Mouse (Mus musculus) lung, postnatal 0 days (tissue): ENCODE results near the gene Myl12a. TPM values are rescaled to one million over a fixed set of nuclear protein-coding genes. Genes with fewer than 3 reads are reported as not detected.

Experiments
- ATAC-seq: fragments of 200-750 bp; cut with Nextera tagmentation; 2 replicates; pipeline ENCODE4 v1.8.0; 2017; ENCODE audit warnings: moderate library complexity
- DNase-seq: peaks from one replicate; pipeline ENCODE4 v3.0.0-alpha.2; 2016; ENCODE audit warnings: low spot score
- H3K27ac ChIP-seq: fragments of 300-500 bp; sonication (generic); 2 replicates; pipeline ENCODE4 v1.5.1; 2014; ENCODE audit warnings: antibody characterized with exemption, mild to moderate bottlenecking, low read length, mixed read lengths
- H3K27me3 ChIP-seq: fragments of 300-500 bp; sonication (generic); replicated peaks from 2 replicates; pipeline ENCODE4 v1.6.1; 2014; ENCODE audit warnings: low read length, mixed read lengths; ENCODE audit not compliant: insufficient read depth
- H3K36me3 ChIP-seq: fragments of 300-500 bp; sonication (generic); 2 replicates; pipeline ENCODE4 v1.6.1; 2014; ENCODE audit warnings: low read length, mixed read lengths; ENCODE audit not compliant: insufficient read depth
- H3K4me1 ChIP-seq: fragments of 300-500 bp; sonication (generic); 2 replicates; pipeline ENCODE4 v1.6.1; 2014; ENCODE audit warnings: antibody characterized with exemption, low read depth, low read length, mixed read lengths; ENCODE audit not compliant: insufficient read depth
- H3K4me2 ChIP-seq: fragments of 300-500 bp; sonication (generic); replicated peaks from 2 replicates; pipeline ENCODE4 v1.6.1; 2014; ENCODE audit warnings: low read depth, mild to moderate bottlenecking, low read length, moderate library complexity, mixed read lengths
- H3K4me3 ChIP-seq: fragments of 300-500 bp; sonication (generic); 2 replicates; pipeline ENCODE4 v1.5.1; 2014; ENCODE audit warnings: low read depth, low read length
- H3K9ac ChIP-seq: fragments of 300-500 bp; sonication (generic); replicated peaks from 2 replicates; pipeline ENCODE4 v1.6.1; 2014; ENCODE audit warnings: low read depth, mild to moderate bottlenecking
- H3K9me3 ChIP-seq: fragments of 300-500 bp; sonication (generic); 2 replicates; pipeline ENCODE4 v1.6.1; 2016; ENCODE audit warnings: low read length, mixed read lengths
- CTCF ChIP-seq: IDR thresholded peaks from 2 replicates; pipeline ENCODE4 v1.5.1; 2016; ENCODE audit warnings: antibody characterized with exemption, mild to moderate bottlenecking
- EP300 ChIP-seq: IDR thresholded peaks from 2 replicates; pipeline ENCODE4 v1.6.1; 2016; ENCODE audit warnings: antibody characterized with exemption, mild to moderate bottlenecking, control low read depth
- WGBS: fragments of 180-500 bp; shearing (Covaris S2); extraction: QIAGEN DNeasy Blood & Tissue Kit; methylation state at CpG from one replicate; pipeline ENCODE4 v1.1.7; 2014; 5-methylcytosine and 5-hydroxymethylcytosine counted together
- polyA plus RNA-seq: library from polyadenylated mRNA; unstranded; fragments of >200 nt; fragmentation: Nextera tagmentation; extraction: Ambion mirVana; gene quantifications from 2 replicates; pipeline ENCODE4 v1.2.1, GENCODE M21; 2015

The Myl12a gene
- polyA plus RNA-seq, 1 experiment from 2014 or later: 1,283 TPM

- 36% methylated on average over 12 of the region's 12 CpGs for WGBS
- Histone ChIP-seq H3K4me2 (no peak overlapping the region), H3K4me1 (peaks cover 3% of the 10 kb centered on the region; the same call in 1 of the 2 replicates), H3K9me3 (no peaks in the 10 kb centered on the region), H3K27me3 (no peaks in the 10 kb centered on the region), H3K9ac (no peak overlapping the region), H3K27ac (peak overlapping the region; percentile 63), H3K4me3 (no peak overlapping the region), H3K36me3 (no peaks in the 10 kb centered on the region)
- DNase-seq: peak; percentile 78
- peak; percentile 90 for ATAC-seq
- TF ChIP-seq EP300: peak; percentile 93
- TF ChIP-seq CTCF: no peak
These were observed 37.3 kb upstream of the Myl12a start for GRCm38 (mm10) chr17:71039851-71040581.

- DNase-seq (no peak), ATAC-seq (no peak)
- Histone ChIP-seq H3K27me3 (no peaks in the 10 kb centered on the region), H3K9ac (no peak overlapping the region), H3K4me1 (peaks cover 3% of the 10 kb centered on the region; the same call in 1 of the 2 replicates), H3K9me3 (no peaks in the 10 kb centered on the region), H3K36me3 (no peaks in the 10 kb centered on the region), H3K4me2 (no peak overlapping the region), H3K27ac (no peak overlapping the region), H3K4me3 (no peak overlapping the region)
- TF ChIP-seq EP300 (no peak), CTCF (no peak)
- WGBS: 68% methylated on average over 5 of the region's 5 CpGs
These were observed 36.1 kb upstream of the Myl12a start for GRCm38 (mm10) chr17:71038812-71039211.

GRCm38 (mm10) chr17:71037188-71037587, 34.5 kb upstream of the Myl12a start:
- 53% methylated on average over 7 of the region's 7 CpGs for WGBS
- no peaks in the 10 kb centered on the region for H3K9me3 ChIP-seq
- DNase-seq: peak; percentile 31
- H3K4me1 ChIP-seq: peaks cover 3% of the 10 kb centered on the region; the same call in 1 of the 2 replicates
- peak; percentile 54 for ATAC-seq
- H3K4me2 ChIP-seq: no peak overlapping the region
- H3K4me3 ChIP-seq: no peak overlapping the region
- H3K9ac ChIP-seq: no peak overlapping the region
- H3K36me3 ChIP-seq: no peaks in the 10 kb centered on the region
- TF ChIP-seq EP300: no peak
- TF ChIP-seq CTCF: no peak
- H3K27ac ChIP-seq: no peak overlapping the region
- H3K27me3 ChIP-seq: no peaks in the 10 kb centered on the region

- Histone ChIP-seq H3K27me3 (no peaks in the 10 kb centered on the region), H3K27ac (no peak overlapping the region), H3K4me2 (no peak overlapping the region), H3K9ac (no peak overlapping the region), H3K36me3 (no peaks in the 10 kb centered on the region), H3K9me3 (no peaks in the 10 kb centered on the region), H3K4me1 (no peaks in the 10 kb centered on the region; the same call in 1 of the 2 replicates), H3K4me3 (no peak overlapping the region)
- DNase-seq (no peak), ATAC-seq (no peak)
- 46% methylated on average over 5 of the region's 5 CpGs for WGBS
- TF ChIP-seq CTCF (no peak), EP300 (no peak)
These were observed 31.8 kb upstream of the Myl12a start for GRCm38 (mm10) chr17:71034472-71034871.

GRCm38 (mm10) chr17:71032719-71033118, 30.0 kb upstream of the Myl12a start:
- H3K9me3 ChIP-seq: no peaks in the 10 kb centered on the region
- H3K9ac ChIP-seq: no peak overlapping the region
- 80% methylated on average over 10 of the region's 10 CpGs for WGBS
- H3K4me3 ChIP-seq: no peak overlapping the region
- TF ChIP-seq EP300 (no peak), CTCF (no peak)
- DNase-seq: no peak
- H3K4me2 ChIP-seq: no peak overlapping the region
- H3K27me3 ChIP-seq: no peaks in the 10 kb centered on the region
- no peak overlapping the region for H3K27ac ChIP-seq
- ATAC-seq: no peak
- H3K36me3 ChIP-seq: no peaks in the 10 kb centered on the region
- no peaks in the 10 kb centered on the region for H3K4me1 ChIP-seq

- Histone ChIP-seq H3K4me2 (no peak overlapping the region), H3K4me3 (no peak overlapping the region), H3K9ac (no peak overlapping the region), H3K27me3 (no peaks in the 10 kb centered on the region), H3K9me3 (no peaks in the 10 kb centered on the region), H3K27ac (no peak overlapping the region), H3K36me3 (no peaks in the 10 kb centered on the region), H3K4me1 (no peaks in the 10 kb centered on the region)
- DNase-seq: no peak
- TF ChIP-seq EP300: no peak
- no peak for TF ChIP-seq CTCF
- WGBS: 92% methylated on average over 3 of the region's 3 CpGs
- no peak for ATAC-seq
These were observed 24.5 kb upstream of the Myl12a start for GRCm38 (mm10) chr17:71027186-71027585.
